Mouse (Mus musculus) mesoderm, embryonic 11.5 days (tissue): ENCODE data around the gene Stoml3.
A peak's percentile ranks its signal among the peaks of the same experiment; 100 is the strongest.

Experiments
- DNase-seq: peaks from one replicate; pipeline ENCODE4 v3.0.0-alpha.2; 2012; ENCODE audit warnings: low read depth, low spot score

The Stoml3 gene

GRCm38 (mm10) chr3:53478419-53479046, 9.9 kb upstream of the Stoml3 start:
- no peak for DNase-seq

- DNase-seq = no peak
Measured at GRCm38 (mm10) chr3:53483414-53484059, 4.9 kb upstream of the Stoml3 start.

GRCm38 (mm10) chr3:53486561-53486960, 1.9 kb upstream of the Stoml3 start:
- DNase-seq = no peak

GRCm38 (mm10) chr3:53486996-53487576, 1.4 kb upstream of the Stoml3 start:
- DNase-seq = no peak

GRCm38 (mm10) chr3:53498351-53498905, 10.0 kb downstream of the Stoml3 start:
- DNase-seq = no peak

- no peak for DNase-seq
Measured at GRCm38 (mm10) chr3:53502428-53502827, 14.0 kb downstream of the Stoml3 start.

- DNase-seq = no peak
Measured at GRCm38 (mm10) chr3:53513096-53513495, 24.6 kb downstream of the Stoml3 start.

- no peak for DNase-seq
Measured at GRCm38 (mm10) chr3:53514221-53515065, 26.0 kb downstream of the Stoml3 start.

- DNase-seq = no peak
Measured at GRCm38 (mm10) chr3:53522794-53523193, 34.3 kb downstream of the Stoml3 start.

- peak; percentile 77 for DNase-seq
Measured at GRCm38 (mm10) chr3:53525737-53526136, 37.3 kb downstream of the Stoml3 start.

- DNase-seq = no peak
Measured at GRCm38 (mm10) chr3:53530305-53530704, 41.9 kb downstream of the Stoml3 start.

- DNase-seq = no peak
Measured at GRCm38 (mm10) chr3:53532091-53532490, 43.6 kb downstream of the Stoml3 start.

- no peak for DNase-seq
Measured at GRCm38 (mm10) chr3:53552691-53553090, 64.2 kb downstream of the Stoml3 start.

- no peak for DNase-seq
Measured at GRCm38 (mm10) chr3:53555031-53555952, 66.8 kb downstream of the Stoml3 start.

GRCm38 (mm10) chr3:53557388-53558214, 69.1 kb downstream of the Stoml3 start:
- no peak for DNase-seq
